Mouse (Mus musculus): ENCODE data around the gene Olfml2b. TPM values are rescaled to one million over a fixed set of nuclear protein-coding genes. Genes with fewer than 3 reads are reported as not detected.

Olfml2b gene
- polyA plus RNA-seq, 1 experiment from 2014 or later: 13.0 TPM

- Histone ChIP-seq H3K9me3 (no peaks in the 10 kb centered on the region), H3K4me1 (peaks cover 21% of the 10 kb centered on the region), H3K9ac (no peak overlapping the region), H3K4me2 (no peak overlapping the region), H3K27me3 (no peaks in the 10 kb centered on the region), H3K36me3 (no peaks in the 10 kb centered on the region), H3K27ac (no peak overlapping the region), H3K4me3 (no peak overlapping the region)
- 69% methylated on average over 9 of the region's 9 CpGs for WGBS
- ATAC-seq (ENCODE audit: insufficient number of reproducible peaks, insufficient read depth, low FRiP score, low TSS enrichment, low read depth): no peak
Observed at GRCm38 (mm10) chr1:170699553-170699952, 55.2 kb downstream of the Olfml2b start.

GRCm38 (mm10) chr1:170700496-170701027 lies 56.2 kb downstream of the Olfml2b start:
- H3K4me3 ChIP-seq: no peak overlapping the region
- no peak overlapping the region for H3K9ac ChIP-seq
- no peak overlapping the region for H3K4me2 ChIP-seq
- H3K27ac ChIP-seq: peak overlapping the region; percentile 44; the same call in 1 of the 2 replicates
- no peak for ATAC-seq (ENCODE audit: insufficient number of reproducible peaks, insufficient read depth, low FRiP score, low TSS enrichment, low read depth)
- no peaks in the 10 kb centered on the region for H3K9me3 ChIP-seq
- WGBS: 65% methylated on average over 3 of the region's 3 CpGs
- no peaks in the 10 kb centered on the region for H3K27me3 ChIP-seq
- peaks cover 18% of the 10 kb centered on the region for H3K4me1 ChIP-seq
- no peaks in the 10 kb centered on the region for H3K36me3 ChIP-seq

- H3K4me2 ChIP-seq: no peak overlapping the region
- WGBS: 14% methylated on average over 3 of the region's 3 CpGs
- no peak overlapping the region for H3K9ac ChIP-seq
- H3K9me3 ChIP-seq: no peaks in the 10 kb centered on the region
- peaks cover 18% of the 10 kb centered on the region for H3K4me1 ChIP-seq
- H3K27ac ChIP-seq: peak overlapping the region; percentile 44; the same call in 1 of the 2 replicates
- no peaks in the 10 kb centered on the region for H3K36me3 ChIP-seq
- H3K27me3 ChIP-seq: no peaks in the 10 kb centered on the region
- no peak for ATAC-seq (ENCODE audit: insufficient number of reproducible peaks, insufficient read depth, low FRiP score, low TSS enrichment, low read depth)
- H3K4me3 ChIP-seq: no peak overlapping the region
Observed at GRCm38 (mm10) chr1:170701178-170701577, 56.8 kb downstream of the Olfml2b start.

GRCm38 (mm10) chr1:170701582-170701981 lies 57.2 kb downstream of the Olfml2b start:
- 82% methylated on average over 8 of the region's 8 CpGs for WGBS
- Histone ChIP-seq H3K4me1 (peaks cover 18% of the 10 kb centered on the region), H3K9me3 (no peaks in the 10 kb centered on the region), H3K36me3 (no peaks in the 10 kb centered on the region), H3K4me3 (no peak overlapping the region), H3K27ac (peak overlapping the region; percentile 44; the same call in 1 of the 2 replicates), H3K4me2 (no peak overlapping the region), H3K9ac (no peak overlapping the region), H3K27me3 (no peaks in the 10 kb centered on the region)
- no peak for ATAC-seq (ENCODE audit: insufficient number of reproducible peaks, insufficient read depth, low FRiP score, low TSS enrichment, low read depth)

GRCm38 (mm10) chr1:170702263-170702662 lies 57.9 kb downstream of the Olfml2b start:
- no peaks in the 10 kb centered on the region for H3K9me3 ChIP-seq
- WGBS: 75% methylated on average over 2 of the region's 2 CpGs
- no peak overlapping the region for H3K4me2 ChIP-seq
- no peak overlapping the region for H3K4me3 ChIP-seq
- no peak for ATAC-seq (ENCODE audit: insufficient number of reproducible peaks, insufficient read depth, low FRiP score, low TSS enrichment, low read depth)
- no peaks in the 10 kb centered on the region for H3K27me3 ChIP-seq
- H3K36me3 ChIP-seq: no peaks in the 10 kb centered on the region
- H3K27ac ChIP-seq: no peak overlapping the region
- H3K9ac ChIP-seq: no peak overlapping the region
- peaks cover 18% of the 10 kb centered on the region for H3K4me1 ChIP-seq

- WGBS: 79% methylated on average over 6 of the region's 6 CpGs
- H3K4me1 ChIP-seq: peaks cover 18% of the 10 kb centered on the region
- ATAC-seq (ENCODE audit: insufficient number of reproducible peaks, insufficient read depth, low FRiP score, low TSS enrichment, low read depth): no peak
Observed at GRCm38 (mm10) chr1:170702958-170703357, 58.6 kb downstream of the Olfml2b start.

GRCm38 (mm10) chr1:170704103-170704502 lies 59.8 kb downstream of the Olfml2b start:
- H3K27ac ChIP-seq: no peak overlapping the region
- no peak for ATAC-seq (ENCODE audit: insufficient number of reproducible peaks, insufficient read depth, low FRiP score, low TSS enrichment, low read depth)
- 85% methylated on average over 6 of the region's 6 CpGs for WGBS
- peaks cover 18% of the 10 kb centered on the region for H3K4me1 ChIP-seq
- peaks cover 9% of the 10 kb centered on the region; the same call in 1 of the 2 replicates for H3K36me3 ChIP-seq
- no peak overlapping the region for H3K9ac ChIP-seq
- no peak overlapping the region for H3K4me3 ChIP-seq
- no peaks in the 10 kb centered on the region for H3K27me3 ChIP-seq
- H3K9me3 ChIP-seq: no peaks in the 10 kb centered on the region
- H3K4me2 ChIP-seq: no peak overlapping the region

More at GRCm38 (mm10) chr1:170702958-170703357, 58.6 kb downstream of the Olfml2b start:
- no peak overlapping the region for H3K4me2 ChIP-seq
- H3K36me3 ChIP-seq: 0 out of 2 replicates have a peak, but pooled peaks cover 4% of the 10 kb centered on the region
- no peaks in the 10 kb centered on the region for H3K9me3 ChIP-seq
- no peaks in the 10 kb centered on the region for H3K27me3 ChIP-seq
- no peak overlapping the region for H3K4me3 ChIP-seq
- H3K27ac ChIP-seq: no peak overlapping the region
- H3K9ac ChIP-seq: no peak overlapping the region

GRCm38 (mm10) chr1:170704911-170705594 lies 60.7 kb downstream of the Olfml2b start:
- Histone ChIP-seq H3K4me3 (no peak overlapping the region), H3K4me2 (no peak overlapping the region), H3K9ac (no peak overlapping the region), H3K36me3 (peaks cover 9% of the 10 kb centered on the region; the same call in 1 of the 2 replicates), H3K27ac (no peak overlapping the region), H3K27me3 (no peaks in the 10 kb centered on the region), H3K4me1 (peaks cover 14% of the 10 kb centered on the region), H3K9me3 (no peaks in the 10 kb centered on the region)
- 76% methylated on average over 4 of the region's 4 CpGs for WGBS
- no peak for ATAC-seq (ENCODE audit: insufficient number of reproducible peaks, insufficient read depth, low FRiP score, low TSS enrichment, low read depth)

- 65% methylated on average over 4 of the region's 4 CpGs for WGBS
- H3K36me3 ChIP-seq: peaks cover 9% of the 10 kb centered on the region; the same call in 1 of the 2 replicates
- no peak overlapping the region for H3K4me2 ChIP-seq
- H3K27ac ChIP-seq: no peak overlapping the region
- H3K4me3 ChIP-seq: no peak overlapping the region
- no peaks in the 10 kb centered on the region for H3K9me3 ChIP-seq
- H3K27me3 ChIP-seq: no peaks in the 10 kb centered on the region
- H3K9ac ChIP-seq: no peak overlapping the region
- H3K4me1 ChIP-seq: peaks cover 10% of the 10 kb centered on the region
- no peak for ATAC-seq (ENCODE audit: insufficient number of reproducible peaks, insufficient read depth, low FRiP score, low TSS enrichment, low read depth)
Observed at GRCm38 (mm10) chr1:170706046-170706445, 61.7 kb downstream of the Olfml2b start.

GRCm38 (mm10) chr1:170709034-170709433 lies 64.7 kb downstream of the Olfml2b start:
- H3K9ac ChIP-seq: no peak overlapping the region
- no peak overlapping the region for H3K4me3 ChIP-seq
- H3K27me3 ChIP-seq: no peaks in the 10 kb centered on the region
- no peaks in the 10 kb centered on the region for H3K4me1 ChIP-seq
- no peak for ATAC-seq (ENCODE audit: insufficient number of reproducible peaks, insufficient read depth, low FRiP score, low TSS enrichment, low read depth)
- no peak overlapping the region for H3K27ac ChIP-seq
- WGBS: 84% methylated on average over 3 of the region's 3 CpGs
- no peaks in the 10 kb centered on the region for H3K9me3 ChIP-seq
- peaks cover 9% of the 10 kb centered on the region; the same call in 1 of the 2 replicates for H3K36me3 ChIP-seq
- no peak overlapping the region for H3K4me2 ChIP-seq

GRCm38 (mm10) chr1:170709481-170709880 lies 65.1 kb downstream of the Olfml2b start:
- Histone ChIP-seq H3K27ac (no peak overlapping the region), H3K4me3 (no peak overlapping the region), H3K27me3 (no peaks in the 10 kb centered on the region), H3K9me3 (no peaks in the 10 kb centered on the region), H3K9ac (no peak overlapping the region), H3K4me2 (no peak overlapping the region), H3K36me3 (peaks cover 9% of the 10 kb centered on the region; the same call in 1 of the 2 replicates), H3K4me1 (no peaks in the 10 kb centered on the region)
- no peak for ATAC-seq (ENCODE audit: insufficient number of reproducible peaks, insufficient read depth, low FRiP score, low TSS enrichment, low read depth)
- WGBS: 90% methylated on average over 8 of the region's 8 CpGs

- no peak overlapping the region for H3K4me3 ChIP-seq
- ATAC-seq (ENCODE audit: insufficient number of reproducible peaks, insufficient read depth, low FRiP score, low TSS enrichment, low read depth): no peak
Observed at GRCm38 (mm10) chr1:170709969-170710368, 65.6 kb downstream of the Olfml2b start.

More at GRCm38 (mm10) chr1:170709969-170710368, 65.6 kb downstream of the Olfml2b start:
- Histone ChIP-seq H3K9ac (no peak overlapping the region), H3K4me1 (no peaks in the 10 kb centered on the region), H3K9me3 (no peaks in the 10 kb centered on the region), H3K4me2 (no peak overlapping the region), H3K36me3 (peaks cover 9% of the 10 kb centered on the region; the same call in 1 of the 2 replicates), H3K27me3 (no peaks in the 10 kb centered on the region), H3K27ac (no peak overlapping the region)
- 90% methylated on average over 3 of the region's 3 CpGs for WGBS

Data from embryonic facial prominence, embryonic 13.5 days (tissue).